Mouse (Mus musculus): ENCODE measurements around the gene Sla2.
"Not testable (repeated sequence)": the region's sequence is repeated elsewhere in the genome, so short reads cannot be mapped to it uniquely, and the experiment has no call there.

Gene Sla2

DNA sequence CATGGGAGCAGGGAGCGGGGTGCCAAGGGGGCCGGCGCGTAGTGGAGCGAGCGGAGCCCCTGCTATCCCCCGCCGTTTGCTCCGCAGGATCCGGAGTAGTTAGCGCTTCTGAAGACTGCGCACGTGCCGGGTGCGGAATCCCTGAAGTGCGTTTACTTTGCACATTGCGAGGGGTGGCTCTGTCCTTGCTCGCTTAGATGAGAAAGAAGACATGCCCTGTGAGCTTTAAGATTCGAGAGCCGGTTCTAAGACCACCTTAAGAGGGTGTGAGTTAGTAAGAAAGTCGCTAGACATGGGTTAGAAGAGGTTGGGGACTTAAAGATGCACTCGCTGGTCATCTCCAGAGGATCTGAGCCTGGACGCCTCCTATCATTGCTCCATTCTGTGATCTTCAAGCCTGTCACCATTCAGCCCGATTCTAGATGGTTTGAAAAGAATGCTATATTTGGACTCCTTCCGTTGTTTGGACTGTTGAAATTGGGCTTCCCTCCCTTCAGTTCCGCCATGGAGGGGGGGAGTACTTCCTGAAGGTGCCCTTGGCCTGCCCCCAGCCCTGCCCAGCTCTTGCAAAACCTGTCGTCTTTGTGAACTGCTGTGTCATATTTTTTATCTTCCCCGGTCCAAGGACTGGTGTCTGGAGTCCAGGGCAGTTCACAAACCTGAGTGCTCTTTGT, 23.4 kb downstream of the Sla2 start:
- DNase-seq, result peak; percentile 67

DNA sequence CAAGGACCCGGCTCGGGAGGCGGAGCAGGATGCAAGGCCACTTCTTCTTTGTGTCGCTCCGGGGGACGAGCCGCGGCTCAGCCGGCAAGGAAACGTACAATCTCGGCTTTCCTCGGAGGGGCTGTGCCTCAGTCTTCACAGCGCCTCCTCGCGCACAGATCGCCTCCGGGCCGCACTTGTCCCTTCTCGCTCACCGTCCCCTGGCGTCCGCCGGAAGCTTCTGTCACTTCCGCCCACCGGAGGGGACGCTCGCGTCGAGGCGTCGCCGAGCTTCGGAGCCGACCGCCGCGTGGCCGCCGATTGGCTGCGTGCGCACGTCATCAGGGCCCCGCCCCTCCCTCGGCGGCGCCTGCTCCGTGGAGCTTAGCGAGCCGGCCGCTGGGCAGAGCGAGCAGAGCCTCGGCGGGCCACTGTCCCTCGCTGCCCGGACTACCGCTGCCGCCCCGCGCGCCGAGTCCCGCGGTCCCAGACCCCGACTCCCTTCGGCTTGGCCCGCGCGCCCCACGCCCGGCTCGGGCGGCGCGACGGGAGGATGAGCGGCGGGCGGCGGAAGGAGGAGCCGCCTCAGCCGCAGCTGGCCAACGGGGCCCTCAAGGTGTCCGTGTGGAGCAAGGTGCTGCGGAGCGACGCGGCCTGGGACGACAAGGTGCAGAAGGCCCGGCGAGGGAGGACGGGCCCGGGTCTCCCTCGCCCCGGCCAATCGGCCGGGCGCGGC, 24.1 kb downstream of the Sla2 start, which contains the start of gene Rab5if:
Gene Rab5if, plus strand, starts transcription at position 357 of the 715 bp plus-strand sequence.
- DNase-seq, result peak; percentile 94

DNA sequence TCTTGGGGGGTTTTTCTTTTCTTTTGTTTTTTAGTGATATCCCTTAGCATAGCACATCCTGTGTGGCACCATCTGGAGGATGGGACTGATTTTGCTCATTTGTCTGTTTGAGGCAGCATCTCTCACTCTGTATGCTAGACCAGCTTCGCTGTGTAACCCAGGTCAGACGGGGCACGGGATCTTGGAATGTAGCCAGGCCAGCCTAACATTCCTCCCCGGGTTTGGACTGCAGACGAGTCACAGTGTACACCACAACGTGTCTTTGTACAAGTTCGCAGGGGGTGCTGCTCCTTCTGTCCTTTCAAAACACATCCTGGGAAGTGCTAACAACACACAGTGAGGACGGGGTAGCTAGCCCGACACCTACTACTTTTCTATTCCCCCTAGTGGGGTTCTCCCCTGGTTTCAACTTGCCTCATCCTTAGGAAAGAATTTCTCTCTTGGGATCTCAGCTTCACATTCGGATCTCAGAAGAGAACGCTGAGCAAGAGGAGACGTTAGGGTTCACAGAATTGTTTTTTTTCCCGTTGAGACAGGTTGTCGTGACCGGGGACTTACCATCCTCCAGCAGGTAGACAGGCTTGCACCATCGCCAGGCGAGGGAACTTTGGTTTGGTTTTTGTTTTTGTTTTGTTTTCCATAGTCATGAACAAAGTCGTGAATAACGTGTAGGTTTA, 24.8 kb downstream of the Sla2 start:
- DNase-seq, result peak; percentile 50

DNA sequence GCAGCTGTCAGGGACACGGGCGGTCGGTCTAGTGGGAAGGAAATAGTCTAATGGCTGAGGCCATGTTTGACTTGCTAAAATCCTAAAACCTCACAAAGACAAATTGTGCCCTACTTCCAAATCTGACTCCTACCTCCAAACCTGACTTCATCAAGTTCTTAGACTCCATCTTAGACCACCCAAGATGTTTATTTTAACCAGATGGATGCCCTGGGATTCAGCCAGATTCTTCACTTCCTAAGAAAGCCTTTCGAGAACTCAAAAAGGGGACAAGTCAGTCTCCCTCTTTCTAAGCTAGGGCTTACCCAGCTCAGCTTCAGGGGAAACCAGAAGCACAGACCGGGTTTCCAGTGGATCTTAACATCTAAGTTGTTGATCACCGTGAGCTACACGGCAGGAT, 28.3 kb downstream of the Sla2 start:
- no peak for DNase-seq

DNA sequence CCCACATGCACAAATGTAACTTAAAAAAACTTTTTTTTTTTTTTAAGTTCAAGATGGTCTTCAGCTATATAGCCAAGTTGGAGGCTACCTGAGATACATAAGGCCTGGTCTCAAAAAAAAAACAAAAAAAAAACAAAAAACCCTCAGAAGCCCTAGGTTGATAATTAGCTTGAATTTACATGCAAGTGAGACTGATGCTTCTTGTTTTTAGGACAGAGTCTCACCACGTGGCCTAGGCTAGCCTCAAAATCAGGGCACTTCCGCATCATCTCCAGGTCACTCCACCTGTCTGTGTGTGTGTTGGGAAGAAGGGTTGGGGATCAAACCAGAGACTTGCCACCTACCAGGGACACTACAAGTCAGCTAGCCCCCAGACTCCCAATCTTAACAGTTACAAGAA, 29.2 kb downstream of the Sla2 start, which contains the start of gene 4930518I15Rik:
Gene 4930518I15Rik, minus strand, starts transcription at position 112 of the 400 bp plus-strand sequence.
- DNase-seq, result no peak

DNA sequence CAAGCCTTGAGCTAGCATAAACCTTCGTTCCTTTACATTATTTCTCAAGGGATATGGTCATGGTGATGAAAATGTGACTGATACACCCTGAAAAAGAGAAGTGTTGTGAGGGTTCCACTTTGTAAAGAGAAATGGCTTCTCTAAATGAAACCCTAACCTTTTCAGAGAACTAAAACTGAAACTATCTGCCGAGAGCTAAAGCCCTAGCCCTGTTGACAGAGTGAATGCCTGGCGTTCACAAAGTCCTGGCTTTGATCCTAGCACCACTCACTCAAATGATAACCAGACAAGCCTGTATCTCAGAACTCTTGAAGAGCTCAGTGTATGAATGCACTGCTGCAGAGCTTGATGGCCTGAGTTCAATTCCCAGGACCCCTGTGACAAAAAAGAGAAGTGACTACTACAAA, 29.6 kb downstream of the Sla2 start:
- DNase-seq, result no peak

DNA sequence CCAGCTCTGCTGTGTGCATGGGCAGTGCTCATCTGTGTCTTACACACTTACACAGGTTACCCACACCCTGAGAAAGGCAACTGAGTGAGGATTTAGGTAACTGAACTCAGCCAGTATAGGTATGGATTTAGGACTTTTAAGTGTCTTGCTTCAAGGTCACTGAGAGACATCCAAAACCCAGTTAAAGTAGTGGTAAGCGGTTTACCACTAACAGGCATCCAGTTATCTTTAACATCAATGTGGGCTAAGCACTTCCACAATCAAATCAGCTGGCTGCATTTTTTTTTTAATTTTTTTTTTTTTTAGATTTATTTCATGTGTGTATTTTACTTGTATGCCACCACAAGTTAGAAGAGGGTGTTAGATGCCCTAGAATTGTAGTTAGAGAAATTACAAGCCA, 30.7 kb downstream of the Sla2 start:
- DNase-seq, result no peak

DNA sequence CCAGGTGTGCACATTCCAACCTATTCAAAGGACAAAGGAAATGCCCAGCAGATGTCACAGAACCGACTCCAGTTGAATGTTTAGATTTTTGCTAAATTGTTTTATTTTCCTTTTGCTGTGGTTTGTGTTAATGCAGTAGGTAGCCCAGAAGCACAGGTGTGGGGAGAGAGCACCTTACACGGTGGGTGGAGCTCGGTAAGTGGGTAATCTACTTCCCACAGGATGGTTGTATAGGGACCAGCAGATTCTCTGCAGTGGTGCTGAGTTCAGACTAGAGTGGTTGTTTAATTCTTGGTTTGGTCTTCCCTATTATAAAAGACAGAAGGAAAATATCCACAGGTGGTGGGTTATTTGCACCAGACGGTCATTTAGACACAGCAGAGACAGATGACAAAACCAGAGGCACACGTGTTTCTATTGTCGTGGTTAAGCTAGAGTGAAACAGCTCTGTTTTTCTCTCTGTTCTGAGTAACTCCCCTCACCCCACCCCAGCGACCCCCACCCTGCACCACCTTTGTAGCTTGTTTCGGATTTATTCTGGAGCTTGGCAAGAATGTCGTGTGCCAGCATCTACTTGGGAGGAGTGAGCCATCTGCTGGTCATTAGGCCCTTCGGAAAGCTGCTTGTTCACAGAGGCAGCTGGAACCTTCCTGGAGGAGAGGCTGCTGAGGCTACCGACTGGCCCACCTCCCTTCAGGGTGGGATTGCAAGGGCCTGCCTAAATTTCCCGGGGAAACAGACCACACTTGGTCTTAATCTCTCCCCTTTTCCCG, 32.8 kb downstream of the Sla2 start:
- DNase-seq, result not testable (repeated sequence)

DNA sequence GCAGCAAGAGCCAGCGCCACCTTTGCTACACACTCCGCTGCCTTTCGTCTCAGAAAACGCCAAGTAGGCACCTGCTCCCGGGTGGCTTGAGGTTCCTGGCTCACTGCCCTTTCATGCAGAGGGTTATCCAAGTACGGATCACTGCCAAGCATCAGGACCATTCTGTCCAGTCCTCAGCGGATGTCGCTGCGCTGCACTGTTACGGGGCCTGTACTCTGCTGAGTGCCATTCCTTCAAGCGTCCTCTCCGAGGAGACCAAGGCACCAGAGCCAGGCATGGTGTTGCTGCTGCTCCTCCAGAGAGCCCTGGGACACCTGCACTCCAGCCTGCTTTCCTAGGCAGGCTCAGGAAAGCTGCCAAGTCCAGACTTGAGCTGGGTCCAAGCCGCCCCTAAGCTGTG, 33.4 kb downstream of the Sla2 start:
- peak; percentile 36 for DNase-seq

DNA sequence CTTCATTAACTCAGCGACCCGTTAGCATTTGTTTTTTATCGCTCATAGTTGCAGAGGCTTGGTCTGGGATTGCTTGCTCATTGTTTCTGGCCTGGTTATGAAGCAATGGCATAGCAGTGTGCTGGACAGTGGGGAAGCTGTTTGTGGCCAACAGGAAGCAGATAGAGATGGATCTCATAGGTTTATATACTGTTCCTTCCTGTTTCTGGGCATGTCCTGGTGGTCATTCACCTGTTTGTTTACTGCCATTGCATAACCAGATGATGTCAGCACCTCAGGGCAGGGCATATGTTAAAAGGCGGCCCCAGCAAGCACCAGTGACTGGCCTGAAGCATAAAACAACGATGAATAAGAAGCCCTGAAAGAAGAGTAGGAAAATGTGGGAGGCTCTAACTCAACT, 36.5 kb downstream of the Sla2 start:
- no peak for DNase-seq

DNA sequence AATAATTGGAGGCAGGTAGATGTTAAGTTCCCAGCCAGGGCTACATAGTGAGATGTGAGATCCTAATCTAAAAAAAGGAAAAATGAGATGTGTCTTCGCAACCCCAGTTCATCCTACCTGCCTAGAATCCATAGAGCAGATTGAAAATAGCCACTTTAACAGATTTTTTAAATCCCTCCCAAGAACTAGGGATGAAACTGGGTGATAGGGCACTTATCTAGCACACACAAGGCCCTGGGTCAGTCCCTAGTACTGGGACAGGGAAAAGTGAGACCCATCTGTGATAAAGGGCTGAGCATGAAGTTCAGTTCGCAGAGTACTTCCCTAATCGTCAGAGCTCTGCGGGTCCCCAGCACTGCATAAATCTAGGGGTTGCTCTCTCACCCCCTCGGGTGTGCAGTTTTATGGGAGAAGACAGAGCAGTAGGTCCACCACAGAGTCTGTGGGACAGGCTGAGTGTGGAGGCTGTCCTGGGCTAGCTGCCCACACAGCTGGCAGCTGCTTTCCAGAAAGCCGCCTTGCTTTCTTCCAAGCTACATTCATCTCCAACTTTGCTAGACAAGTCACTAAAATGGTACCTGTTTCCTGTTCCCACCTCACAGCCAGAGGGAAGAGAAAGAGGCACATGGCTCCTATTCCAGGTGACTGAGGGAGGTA, 38.3 kb downstream of the Sla2 start:
- DNase-seq, result no peak

DNA sequence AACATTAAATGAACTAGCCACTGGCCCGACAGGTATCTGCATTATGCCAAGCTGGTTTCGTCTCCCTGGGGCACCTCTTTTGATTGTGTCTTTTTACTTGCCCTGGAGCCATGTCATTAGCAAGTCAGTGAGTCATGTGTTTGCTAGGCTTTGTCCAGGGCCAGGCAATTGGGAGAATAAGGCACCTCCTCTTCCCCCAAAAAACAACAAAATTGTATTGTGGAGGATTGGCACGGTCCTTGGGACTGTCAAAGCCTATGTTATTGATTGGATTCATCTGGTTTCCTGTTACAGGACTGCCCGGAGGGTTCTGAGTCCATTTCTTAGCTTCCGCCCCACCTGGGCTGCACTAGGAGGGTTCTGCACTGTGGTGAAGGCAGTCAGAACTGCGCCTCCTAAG, 39.3 kb downstream of the Sla2 start:
- no peak for DNase-seq

DNA sequence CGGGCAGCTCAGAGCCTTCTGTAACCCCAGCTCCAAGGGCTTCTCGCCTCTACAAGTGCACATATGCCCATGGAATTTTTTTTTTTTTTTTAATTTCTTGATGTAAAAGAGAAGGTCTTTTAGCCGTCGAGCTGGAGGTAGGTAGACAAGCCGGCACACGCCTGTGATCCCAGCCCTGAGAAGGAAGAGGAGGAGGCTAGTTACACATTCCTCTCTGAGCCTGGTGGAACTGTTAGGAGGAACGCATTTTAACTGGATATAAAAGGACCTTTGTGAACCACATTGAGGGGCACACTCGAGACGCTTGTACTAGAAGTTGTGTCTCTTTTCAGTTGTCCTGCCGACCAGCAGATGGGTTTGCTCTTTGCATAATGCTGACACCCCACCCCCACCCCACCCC, 42.3 kb downstream of the Sla2 start:
- DNase-seq, result no peak

DNA sequence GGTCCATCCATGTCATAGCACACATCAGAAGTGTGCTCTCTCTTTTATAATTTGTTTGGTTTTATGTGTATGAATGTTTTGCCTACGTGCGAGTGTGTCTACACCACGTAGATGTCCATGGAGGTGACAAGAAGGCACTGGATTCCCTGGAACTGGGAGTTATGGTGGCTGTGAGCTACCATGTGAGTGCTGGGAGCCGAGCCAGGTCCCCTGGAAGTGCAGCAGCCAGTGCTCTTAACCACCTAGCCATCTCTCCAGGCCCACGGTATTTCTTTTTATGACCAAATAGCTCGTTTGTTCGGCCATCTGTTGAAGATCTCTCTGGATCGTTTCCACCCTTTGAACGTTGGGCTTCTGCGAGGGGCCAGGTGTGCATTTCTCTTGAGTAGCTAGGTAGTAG, 43.7 kb downstream of the Sla2 start:
- DNase-seq, result no peak

DNA sequence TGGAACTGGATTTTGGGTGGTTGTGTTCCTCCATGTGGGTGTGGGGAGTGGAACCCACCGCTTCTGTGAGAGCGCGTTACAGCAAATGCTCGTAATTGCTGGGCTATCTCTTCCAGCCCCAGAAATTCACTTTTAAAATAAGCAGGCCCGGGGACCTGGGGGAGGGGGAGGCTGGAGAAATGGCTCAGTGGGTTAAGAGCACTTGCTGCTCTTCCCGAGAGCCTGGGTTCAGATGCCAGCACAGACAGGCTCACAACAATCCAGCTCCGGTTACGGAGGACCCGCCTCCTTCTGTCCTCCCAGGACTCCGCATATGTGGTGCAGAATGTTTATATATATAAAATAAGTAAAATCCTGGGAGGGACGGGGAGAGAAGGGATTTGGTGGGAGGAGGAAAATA, 44.3 kb downstream of the Sla2 start:
- DNase-seq, result no peak

DNA sequence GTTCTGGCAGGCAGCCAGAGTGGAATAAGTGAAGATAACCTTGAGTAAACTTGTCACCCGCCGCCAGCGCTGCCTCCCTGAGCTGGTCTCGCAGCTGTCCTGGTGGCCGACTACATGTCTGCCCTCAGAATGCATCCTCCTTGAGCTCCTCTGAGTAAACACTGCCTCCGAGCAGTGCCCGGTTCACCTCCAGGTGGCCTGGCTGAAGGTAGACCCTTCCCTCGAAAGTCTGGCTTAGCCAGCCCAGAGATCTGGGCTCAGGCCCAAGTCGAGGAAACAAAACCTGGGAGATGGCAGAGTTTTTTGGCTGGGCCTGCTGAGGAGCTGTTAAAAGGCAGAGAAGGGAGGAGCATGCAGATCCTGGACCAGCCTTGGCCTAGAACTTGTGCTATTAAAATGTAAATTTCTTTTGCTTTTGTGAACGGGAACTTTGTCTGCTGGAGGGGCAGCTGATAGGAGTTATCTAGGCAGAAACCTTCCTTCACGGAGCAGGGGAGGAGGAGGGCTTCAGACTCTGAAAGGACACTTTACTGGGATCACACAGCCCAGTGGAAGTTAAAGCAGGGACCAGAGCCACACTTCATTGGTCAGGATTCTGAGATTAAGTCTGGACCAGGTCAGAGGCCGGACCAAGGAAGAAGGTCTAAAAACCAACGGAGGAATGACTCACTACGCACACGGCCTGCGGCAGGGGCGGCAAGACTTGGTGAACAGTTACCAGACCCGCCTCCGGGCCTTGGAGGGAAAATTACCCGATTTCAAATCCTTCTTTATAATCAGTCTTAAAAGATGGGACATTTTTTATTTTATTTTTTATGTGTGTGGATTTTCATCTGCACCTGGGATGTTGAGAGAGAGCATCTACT, 44.9 kb downstream of the Sla2 start:
- no peak for DNase-seq

DNA sequence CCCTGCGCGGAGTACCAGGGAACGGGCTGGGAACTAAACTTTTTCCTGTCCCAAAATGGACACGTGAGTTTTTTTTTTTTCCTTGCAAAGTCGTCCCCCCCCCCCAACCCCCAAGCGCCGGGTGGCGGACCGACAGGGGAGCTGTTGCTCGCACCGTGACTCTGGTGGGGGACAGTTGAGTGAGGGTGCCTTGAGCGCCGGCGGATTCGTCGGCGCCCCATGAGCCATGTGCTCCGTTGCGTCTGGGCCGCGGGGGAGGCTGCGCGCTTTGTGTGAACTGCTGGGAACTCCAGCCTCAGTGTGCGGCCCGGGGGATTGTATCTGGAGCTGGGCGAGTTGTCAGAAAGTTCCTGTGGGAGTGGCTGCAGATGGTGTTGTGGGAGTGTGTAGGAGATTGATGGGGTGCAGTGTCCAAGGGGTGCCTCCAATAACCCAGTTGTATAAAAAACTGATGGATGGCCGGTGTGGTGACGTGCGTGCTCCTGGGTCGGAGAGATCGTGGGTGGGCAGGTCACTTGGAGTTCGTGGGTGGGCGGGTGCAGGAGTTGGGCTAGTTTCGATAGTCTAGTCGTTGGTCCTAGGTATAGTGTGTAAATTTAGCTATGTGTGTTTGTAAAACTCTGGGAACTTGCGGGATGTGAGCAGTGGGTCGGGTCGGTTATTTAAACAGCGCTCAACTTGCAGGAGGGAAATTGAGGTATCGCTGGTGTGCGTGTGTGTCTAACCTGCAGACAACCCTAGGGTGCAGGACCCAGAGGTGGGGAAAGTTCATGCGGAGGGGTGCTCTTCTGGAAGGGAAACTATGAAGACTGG, 45.8 kb downstream of the Sla2 start:
- peak; percentile 35 for DNase-seq

DNA sequence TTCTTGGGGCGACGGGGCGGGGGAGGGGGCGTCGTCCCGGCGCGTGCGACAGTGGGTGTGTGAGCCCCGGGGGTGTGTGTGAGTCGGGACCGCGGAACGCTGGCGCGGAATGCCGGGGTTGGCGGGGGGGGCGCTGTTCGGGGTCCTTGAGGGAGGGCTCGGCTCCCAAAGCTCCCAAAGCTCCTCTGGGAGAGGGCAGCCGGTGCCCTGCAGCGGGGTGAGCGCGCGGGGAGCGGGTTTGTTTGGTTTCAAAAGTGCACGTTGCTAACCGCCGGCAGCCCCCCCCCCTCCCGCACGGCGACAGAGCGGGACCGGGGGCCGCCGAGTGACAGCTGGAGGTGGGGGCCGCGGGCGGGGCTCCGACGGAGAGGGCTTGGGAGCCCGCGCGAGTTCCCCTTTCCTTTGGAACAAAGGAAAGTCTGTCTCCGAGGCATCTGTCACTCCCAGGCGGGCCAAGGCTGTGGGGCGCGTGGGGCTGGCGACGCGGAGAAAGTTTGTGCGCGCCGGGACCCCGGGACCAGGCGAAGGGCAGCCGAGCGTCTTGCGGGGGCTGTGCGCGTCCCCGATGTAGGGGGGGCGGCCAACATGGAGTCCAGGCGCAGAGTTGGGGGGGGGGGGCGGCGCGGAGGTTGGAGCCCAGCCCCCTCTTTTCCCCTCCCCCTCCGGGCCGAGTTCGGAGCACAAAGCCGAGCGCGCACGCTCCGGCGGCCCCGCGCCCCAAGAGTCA, 46.5 kb downstream of the Sla2 start:
- no peak for DNase-seq

DNA sequence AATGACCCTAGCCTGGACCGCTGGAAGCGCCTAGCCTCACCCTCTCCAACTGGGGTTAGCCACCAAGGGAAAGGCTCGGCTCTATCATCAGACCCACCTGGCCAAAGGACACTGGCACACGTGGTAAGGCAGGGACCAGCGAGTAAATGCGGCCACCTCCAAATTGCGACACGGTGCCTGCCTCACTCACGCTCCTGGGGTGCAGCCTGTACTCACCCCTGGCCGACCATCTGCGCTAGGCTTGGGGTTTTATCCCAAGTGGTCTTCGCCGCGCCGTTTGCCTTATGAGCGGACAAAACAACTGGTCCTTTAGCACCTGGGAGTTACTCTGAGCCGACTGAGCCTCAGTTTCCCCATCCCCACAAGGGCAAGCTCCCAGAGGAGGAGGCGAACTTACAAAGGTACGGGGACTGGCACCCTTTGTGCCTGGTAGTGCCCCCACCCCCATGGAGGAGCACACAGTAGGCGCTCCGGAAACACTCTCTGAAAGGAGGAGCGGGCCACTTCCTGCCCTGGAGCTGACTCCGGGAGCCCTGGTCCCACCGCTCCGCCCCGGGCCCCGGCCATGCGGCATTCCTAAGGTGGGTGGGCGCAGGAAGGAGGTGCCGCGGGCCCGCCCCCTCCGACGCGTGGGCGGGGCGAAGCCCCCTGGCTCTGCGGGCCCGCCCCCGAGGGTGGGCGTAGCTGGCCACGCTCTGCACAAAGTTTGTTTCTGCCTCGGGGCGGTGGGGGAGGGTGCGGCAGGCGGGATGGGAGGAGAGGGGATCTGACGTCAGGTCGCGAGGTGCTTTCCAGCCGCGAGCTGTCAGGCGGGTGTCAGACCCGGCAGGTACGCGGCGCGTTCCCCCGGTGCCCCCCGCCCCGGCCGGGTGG, 47.4 kb downstream of the Sla2 start, which contains the start of gene Tgif2:
Gene Tgif2, plus strand, starts transcription at position 689 of the 873 bp plus-strand sequence.
- DNase-seq, result peak; percentile 54

Measured in kidney, adult 11 months (tissue).